Mouse (Mus musculus): ENCODE data around the gene Fto.
A peak's percentile ranks its signal among the peaks of the same experiment; 100 is the strongest.

Fto gene

GRCm38 (mm10) chr8:91571978-91572377 lies 258.7 kb downstream of the Fto start:
- DNase-seq, result no peak

DNA sequence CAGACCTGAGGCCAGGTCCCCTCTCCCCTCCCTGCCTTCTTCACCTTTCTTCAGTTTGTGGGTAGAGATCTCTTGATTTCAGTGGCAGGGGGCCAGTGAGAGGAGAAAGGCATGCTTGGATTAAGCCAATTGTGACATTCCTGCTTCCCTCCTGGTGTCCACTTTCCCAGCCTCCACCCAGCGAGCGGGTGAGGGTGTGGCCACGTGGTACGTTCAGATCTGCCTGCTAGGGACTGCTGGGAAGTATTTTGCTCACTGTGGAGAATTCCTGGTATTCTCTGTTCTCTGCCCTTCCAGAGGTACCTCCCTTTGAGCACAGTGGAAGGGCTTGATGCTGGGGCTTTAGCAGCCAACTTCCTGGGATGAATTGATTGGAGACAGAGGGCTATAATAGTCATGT lies 259.3 kb downstream of the Fto start:
- no peak for DNase-seq

DNA sequence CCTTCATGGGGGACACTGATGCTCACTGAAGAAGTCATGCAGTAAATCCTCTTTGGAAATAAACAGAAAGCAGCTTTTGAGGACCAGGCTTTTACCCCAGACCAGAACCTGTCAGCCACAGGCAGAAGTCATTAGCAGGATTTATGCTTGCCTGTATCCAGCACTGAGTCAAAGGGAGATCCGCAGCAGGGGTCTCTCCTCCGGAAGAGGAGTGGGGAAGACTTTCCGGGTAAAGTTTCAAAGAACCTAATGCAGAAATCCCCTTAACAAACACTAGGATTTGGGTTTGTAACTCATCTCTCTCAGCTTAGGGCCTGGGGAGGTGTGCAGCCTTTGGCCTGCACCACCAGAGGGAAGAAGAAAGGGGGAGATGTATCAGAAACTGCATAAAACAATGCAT lies 262.3 kb downstream of the Fto start:
- no peak for DNase-seq

- DNase-seq, result no peak
These were observed 263.0 kb downstream of the Fto start for GRCm38 (mm10) chr8:91576086-91576917.

- no peak for DNase-seq
These were observed 263.6 kb downstream of the Fto start for GRCm38 (mm10) chr8:91576918-91577241.

GRCm38 (mm10) chr8:91577605-91578004 lies 264.3 kb downstream of the Fto start:
- no peak for DNase-seq

GRCm38 (mm10) chr8:91584620-91585415 lies 271.5 kb downstream of the Fto start:
- no peak for DNase-seq

DNA sequence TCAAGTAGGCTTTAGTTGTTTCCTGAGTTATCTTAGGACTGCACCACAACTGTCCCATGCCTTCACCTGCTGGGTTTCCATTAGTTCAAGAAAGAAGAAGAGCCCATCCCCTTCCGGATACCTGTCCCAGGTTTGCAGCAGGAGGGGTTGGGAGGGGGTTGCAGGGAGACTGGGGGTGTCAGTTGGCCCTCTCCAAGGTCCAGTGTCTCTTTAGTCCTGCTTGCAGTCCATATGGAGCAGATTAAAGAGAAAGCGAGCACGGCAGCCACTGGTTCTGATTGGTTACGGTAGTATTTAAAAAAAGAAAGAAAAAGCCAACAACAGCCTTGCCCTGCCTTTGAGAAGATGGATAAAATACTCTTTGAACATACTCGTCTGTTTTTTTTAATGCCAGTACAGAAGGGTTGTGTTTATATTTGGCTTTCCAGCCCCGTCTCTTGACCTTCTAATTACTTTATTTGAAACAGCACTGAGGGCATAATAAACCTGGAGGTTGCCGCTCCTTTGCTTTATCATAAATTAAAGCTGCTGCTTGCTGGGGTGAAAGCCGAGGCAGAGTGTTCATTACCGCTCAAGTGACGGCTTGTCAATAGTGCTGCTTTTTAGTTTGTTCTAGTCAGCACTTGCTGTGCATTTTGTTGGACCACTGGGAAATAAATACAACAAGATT lies 279.2 kb downstream of the Fto start:
- DNase-seq, result no peak

DNA sequence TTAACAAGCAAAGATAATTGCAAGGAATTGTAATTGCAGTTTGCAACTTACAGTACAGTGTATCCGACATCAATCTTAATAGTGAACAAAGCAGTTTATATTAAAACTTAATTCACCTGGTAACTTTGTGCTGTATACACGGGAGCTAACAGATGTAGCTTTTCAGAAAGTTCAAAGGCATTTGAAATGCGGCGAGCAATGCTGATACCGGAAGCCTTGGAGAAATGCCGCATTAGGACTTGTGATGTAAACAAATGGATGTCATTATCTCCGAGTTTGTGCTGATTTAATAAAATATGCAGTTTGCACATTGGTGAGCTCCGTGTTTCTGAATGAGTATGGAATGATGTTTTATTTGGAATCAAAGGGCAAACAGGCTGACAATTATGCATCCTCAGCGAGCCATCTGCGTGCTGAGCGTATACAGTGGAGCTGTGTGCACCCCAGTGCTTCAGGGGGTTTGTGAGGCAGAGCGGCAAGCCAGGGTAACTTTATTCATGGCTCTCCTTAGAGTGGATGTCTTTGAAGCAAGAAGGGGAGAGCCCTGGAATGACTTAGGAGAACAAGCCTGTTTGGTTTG lies 280.0 kb downstream of the Fto start:
- no peak for DNase-seq

DNA sequence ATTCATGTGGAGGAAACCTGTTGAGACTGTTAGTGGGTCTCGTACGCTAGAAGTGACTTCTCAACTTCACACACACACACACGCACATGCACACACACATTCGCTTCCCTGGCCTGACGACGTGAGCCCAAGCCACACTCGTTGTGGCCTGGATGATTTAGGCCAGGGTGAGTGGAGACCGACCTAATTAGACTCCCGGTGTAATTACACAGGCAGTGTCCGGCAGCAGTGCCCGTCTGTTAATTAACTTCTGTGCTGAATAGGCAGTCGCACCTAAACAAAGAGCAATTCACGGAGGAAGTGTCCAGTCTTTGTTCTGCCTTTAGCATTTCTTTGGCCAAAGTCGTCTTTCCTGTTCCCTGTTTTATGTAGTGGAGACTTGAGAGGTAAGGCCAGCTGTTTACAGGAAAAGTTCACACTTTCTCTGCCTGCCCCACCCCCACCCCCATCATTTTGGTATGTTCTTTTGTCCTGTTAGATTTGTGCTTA lies 286.1 kb downstream of the Fto start:
- peak; percentile 16 to 20 for DNase-seq

GRCm38 (mm10) chr8:91603751-91604150 lies 290.4 kb downstream of the Fto start:
- DNase-seq, result peak in 1 of 2 experiments; percentile 44

GRCm38 (mm10) chr8:91605901-91606300 lies 292.6 kb downstream of the Fto start:
- no peak for DNase-seq

GRCm38 (mm10) chr8:91607091-91607490 lies 293.8 kb downstream of the Fto start:
- DNase-seq, result peak; percentile 56 to 62

GRCm38 (mm10) chr8:91611191-91611590 lies 297.9 kb downstream of the Fto start:
- DNase-seq, result no peak

DNA sequence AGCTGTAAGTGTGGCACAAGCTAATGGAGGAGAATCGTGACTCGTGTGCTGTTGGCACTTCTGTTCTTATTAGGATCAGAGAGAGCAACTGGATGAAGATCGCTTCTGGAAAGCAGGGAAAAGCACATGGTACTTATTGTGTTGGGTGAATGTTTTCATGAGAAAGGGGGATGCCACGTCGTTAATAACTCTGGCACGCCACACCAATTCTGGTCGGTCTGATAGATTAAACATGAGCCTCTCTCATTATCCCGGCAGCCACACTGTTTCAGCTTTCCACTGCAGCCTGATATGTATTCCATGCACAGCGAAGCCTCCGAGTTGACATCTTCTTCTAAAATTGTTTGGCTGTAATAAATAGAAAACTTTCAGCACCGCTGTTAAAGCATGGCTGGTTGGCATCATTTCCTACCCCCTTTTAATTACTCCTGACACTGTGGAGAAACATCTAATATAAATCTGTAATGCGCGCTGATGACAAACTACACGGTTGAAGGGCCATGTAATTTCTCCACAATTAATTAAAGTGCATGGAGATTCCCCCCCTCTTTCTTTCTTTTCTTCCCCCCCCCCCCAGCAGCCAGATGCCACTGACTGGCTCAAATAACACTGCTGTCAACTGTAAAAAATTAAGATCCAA lies 298.5 kb downstream of the Fto start:
- no peak for DNase-seq

- DNase-seq, result no peak
These were observed 299.2 kb downstream of the Fto start for GRCm38 (mm10) chr8:91612387-91613130.

DNA sequence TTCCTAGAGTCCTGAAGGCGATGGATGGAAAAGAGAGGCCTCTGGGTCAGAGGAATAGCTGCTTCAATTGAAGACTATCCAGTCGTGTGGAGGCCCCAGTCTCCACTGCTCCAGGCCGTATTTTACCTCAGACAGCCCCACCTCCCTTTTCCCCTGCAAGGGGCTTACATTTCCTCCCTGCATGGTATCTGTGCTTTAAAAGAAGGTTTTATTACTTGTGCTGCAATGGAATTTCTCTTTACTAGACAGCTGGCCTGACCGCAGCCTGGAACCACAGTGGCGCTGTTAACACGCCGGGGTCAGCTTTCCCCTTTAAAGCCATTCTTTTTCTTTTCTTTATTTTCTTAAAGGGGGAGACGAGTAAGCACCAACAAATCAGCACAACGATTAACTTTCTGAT lies 300.3 kb downstream of the Fto start:
- DNase-seq, result no peak

GRCm38 (mm10) chr8:91615196-91615595 lies 301.9 kb downstream of the Fto start:
- DNase-seq, result no peak

GRCm38 (mm10) chr8:91615781-91616683 lies 302.7 kb downstream of the Fto start:
- DNase-seq, result no peak

GRCm38 (mm10) chr8:91617772-91618171 lies 304.4 kb downstream of the Fto start:
- no peak for DNase-seq

DNA sequence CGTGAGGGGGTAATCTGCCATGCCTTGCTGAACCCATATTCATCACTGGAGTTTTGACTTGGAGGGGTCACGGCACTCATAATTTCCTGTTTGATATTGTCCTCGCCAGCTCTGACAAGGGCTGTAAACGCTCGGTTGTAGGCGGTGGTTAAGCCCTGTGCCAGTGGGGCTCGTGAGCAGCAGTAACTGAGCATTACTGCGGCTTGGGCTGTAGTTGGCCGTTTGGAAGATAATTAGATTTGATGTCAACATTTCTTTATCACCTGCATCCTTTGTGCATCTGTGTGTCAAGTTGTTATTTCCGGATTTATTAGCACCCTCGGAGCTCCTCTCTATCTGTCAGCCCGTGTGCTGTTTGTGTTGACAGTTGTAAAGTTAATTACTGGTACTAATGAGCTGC lies 309.4 kb downstream of the Fto start:
- DNase-seq, result no peak

All from cerebellum, adult 18-20 months (tissue).